Mouse (Mus musculus) E14TG2a.4 (cell line): ENCODE measurements at regions not wholly inside any gene's neighbourhood (a gene's known extent, or its start where the extent isn't known, plus 50 kb on each side); places are given as distances from the start of the nearest gene placed in this dataset.

ENCODE experiments used
- CTCF ChIP-seq: conservative IDR thresholded peaks from 2 replicates; pipeline ENCODE4 v1.5.1; 2014; ENCODE audit warnings: low read length
- NANOG ChIP-seq: IDR thresholded peaks from 2 replicates; pipeline ENCODE4 v1.6.1; 2014; ENCODE audit warnings: borderline replicate concordance, low read length, mixed read lengths
- POU5F1 ChIP-seq: IDR thresholded peaks from 2 replicates; pipeline ENCODE4 v1.6.1; 2014; ENCODE audit warnings: low read length, borderline replicate concordance

- TF ChIP-seq CTCF (no peak), POU5F1 (no peak), NANOG (no peak)
These were observed 94.0 kb upstream of the Trim52 start for GRCm38 (mm10) chr14:106011991-106012427.
